ENCODE assay signal across 18 mouse cellular contexts in genomic region chr4:104439641-104440040, GRCm38 (mm10).
DNase-seq lines count a peak whose midpoint lies in the region; ATAC-seq and TF ChIP-seq lines count a peak whose summit lies in the region.
"Had no signal": no experiment of that assay in that cellular context is flagged by ENCODE, and none has a peak within 500 bp of the region (broad histone marks: within the 10 kb centered on the region; RNA-seq: fewer than 3 reads in every experiment).

No protein-coding gene starts in this region.

- 80% methylated on average over 3 of the region's 3 CpGs for WGBS in forebrain, embryonic 13.5 days
- WGBS in forebrain, embryonic 10.5 days = 90% methylated on average over 3 of the region's 3 CpGs

- no peaks in the 10 kb centered on the region for H3K36me3 ChIP-seq in forebrain, embryonic 13.5 days (ENCODE audit: poor library complexity, severe bottlenecking)
- H3K36me3 ChIP-seq in forebrain, embryonic 10.5 days (replicated peaks) = no peaks in the 10 kb centered on the region
- H3K36me3 ChIP-seq: limb, embryonic 10.5 days; liver, embryonic 12.5 days; neural tube, embryonic 12.5 days had no signal

- TF ChIP-seq CTCF in layer of hippocampus, adult 2 months (conservative IDR thresholded peaks at IDR 0.05) = no peak

- H3K9me3 ChIP-seq in forebrain, embryonic 13.5 days (replicated peaks) = no peaks in the 10 kb centered on the region
- no peaks in the 10 kb centered on the region for H3K9me3 ChIP-seq in forebrain, embryonic 10.5 days
- H3K9me3 ChIP-seq: limb, embryonic 10.5 days; liver, embryonic 12.5 days; neural tube, embryonic 12.5 days had no signal

- no peaks in the 10 kb centered on the region for H3K27me3 ChIP-seq in forebrain, embryonic 13.5 days
- peaks cover 6% of the 10 kb centered on the region; the same call in 1 of the 2 replicates for H3K27me3 ChIP-seq in forebrain, embryonic 10.5 days (ENCODE audit: poor library complexity, severe bottlenecking)
- H3K27me3 ChIP-seq: liver, embryonic 12.5 days; neural tube, embryonic 12.5 days; Patski had no signal

- H3K4me1 ChIP-seq in forebrain, embryonic 13.5 days = peaks cover 41% of the 10 kb centered on the region
- H3K4me1 ChIP-seq in forebrain, embryonic 10.5 days = peaks cover 51% of the 10 kb centered on the region
- H3K4me1 ChIP-seq: liver, embryonic 12.5 days; neural tube, embryonic 12.5 days had no signal

- no peak overlapping the region for H3K27ac ChIP-seq in forebrain, embryonic 13.5 days
- no peak overlapping the region for H3K27ac ChIP-seq in forebrain, embryonic 10.5 days
- H3K27ac ChIP-seq in layer of hippocampus, adult 2 months = peak overlapping the region; percentile 75
- H3K27ac ChIP-seq: hindbrain, postnatal 0 days; limb, embryonic 10.5 days; liver, embryonic 12.5 days; neural tube, embryonic 12.5 days had no signal

- no peak overlapping the region for H3K9ac ChIP-seq in forebrain, embryonic 13.5 days
- H3K9ac ChIP-seq: liver, embryonic 12.5 days; neural tube, embryonic 12.5 days had no signal

- H3K4me3 ChIP-seq in forebrain, embryonic 13.5 days = no peak overlapping the region
- no peak overlapping the region for H3K4me3 ChIP-seq in forebrain, embryonic 10.5 days
- H3K4me3 ChIP-seq in layer of hippocampus, adult 2 months = no peak overlapping the region
- H3K4me3 ChIP-seq: limb, embryonic 10.5 days; liver, embryonic 12.5 days; neural tube, embryonic 12.5 days had no signal

- H3K4me2 ChIP-seq in forebrain, embryonic 13.5 days = no peak overlapping the region
- H3K4me2 ChIP-seq: heart, embryonic 11.5 days; liver, embryonic 12.5 days; neural tube, embryonic 12.5 days had no signal

- ATAC-seq in forebrain, embryonic 13.5 days = peak; percentile 60
- ATAC-seq: hindbrain, postnatal 0 days; liver, embryonic 12.5 days; midbrain, embryonic 16.5 days; Patski had no signal

- DNase-seq in forebrain, embryonic 10.5 days (ENCODE audit: extremely low spot score, low spot score) = no peak
- peak; percentile 21 for DNase-seq in right cerebral cortex, postnatal 14 days
- no peak for DNase-seq in right cerebral cortex, adult 2 months (ENCODE audit: low spot score in 2 of 2)
- peak; percentile 67 to 85 for DNase-seq in layer of hippocampus, adult 2 months (ENCODE audit: low spot score in 2 of 2)
- DNase-seq in yolk sac, embryonic 10.5 days (ENCODE audit: low spot score) = no peak
- DNase-seq in urinary bladder, adult 18-20 months (ENCODE audit: low spot score in 2 of 2) = no peak
- DNase-seq: gastrocnemius, postnatal 14 days; heart, postnatal 4 days; kidney, adult 2 months; thymus, adult 2 months had no signal

Comparison
In these comparisons a context has a peak if more than half of its experiments do, and no peak if none do; other contexts are left out.
1. DNase-seq: peak in right cerebral cortex, postnatal 14 days (single experiment) and layer of hippocampus, adult 2 months (2 of 2); none in forebrain, embryonic 10.5 days (single experiment), right cerebral cortex, adult 2 months (0 of 2), yolk sac, embryonic 10.5 days (single experiment) and urinary bladder, adult 18-20 months (0 of 2).